Mouse (Mus musculus) midbrain, embryonic 12.5 days (tissue): ENCODE data around the gene Col20a1. TPM values are rescaled to one million over a fixed set of nuclear protein-coding genes. Genes with fewer than 3 reads are reported as not detected.

ENCODE experiments used
- polyA plus RNA-seq: library from polyadenylated mRNA; unstranded; fragments of >200 nt; fragmentation: Nextera tagmentation; extraction: Ambion mirVana; gene quantifications from 2 replicates; pipeline ENCODE4 v1.2.1, GENCODE M21; 2016

Col20a1 gene
- polyA plus RNA-seq, 1 experiment from 2014 or later, result 0.22 TPM

Other genes with a start within 250 kb of the Col20a1 start
- gene Bhlhe23, start 209.6 kb upstream of the Col20a1 start, polyA plus RNA-seq, result 26.0 and 29.3 TPM in 2 replicates
- gene Ythdf1, start 65.6 kb upstream of the Col20a1 start, polyA plus RNA-seq, result 65.2 and 67.2 TPM in 2 replicates
- gene Birc7, start 57.5 kb upstream of the Col20a1 start, polyA plus RNA-seq, result 0.36 and 0.67 TPM in 2 replicates
- gene Nkain4, start 31.8 kb upstream of the Col20a1 start, polyA plus RNA-seq, result 72.9 and 83.1 TPM in 2 replicates
- 86.3 and 97.4 TPM in 2 replicates for gene Arfgap1, start 19.3 kb upstream of the Col20a1 start, polyA plus RNA-seq
- 43.2 and 44.3 TPM in 2 replicates for gene Chrna4, start 57.0 kb downstream of the Col20a1 start, polyA plus RNA-seq
- gene Kcnq2, start 148.8 kb downstream of the Col20a1 start, polyA plus RNA-seq, result 30.7 and 34.3 TPM in 2 replicates
- gene Eef1a2, start 170.5 kb downstream of the Col20a1 start, polyA plus RNA-seq, result 1.4 and 1.6 TPM in 2 replicates
- gene Ppdpf, start 200.7 kb downstream of the Col20a1 start, polyA plus RNA-seq, result 423 and 462 TPM in 2 replicates
- not detected in 2 replicates for gene Ptk6, start 216.3 kb downstream of the Col20a1 start, polyA plus RNA-seq
- 0.15 TPM in 1 of 2 replicates, not detected in the other for gene Srms, start 226.7 kb downstream of the Col20a1 start, polyA plus RNA-seq
- 0.15 and 0.20 TPM in 2 replicates for gene Fndc11, start 233.5 kb downstream of the Col20a1 start, polyA plus RNA-seq